Mouse (Mus musculus) liver, adult 2 months (tissue): ENCODE data around the gene Ckb. TPM values are rescaled to one million over a fixed set of nuclear protein-coding genes. Genes with fewer than 3 reads are reported as not detected.

Source experiments
- DNase-seq: peaks from one replicate; pipeline ENCODE4 v3.0.0-alpha.2; 2011; ENCODE audit warnings: low read depth, low spot score; ENCODE audit errors: extremely low read depth
- H3K27ac ChIP-seq: fragments of 200-500 bp; replicated peaks from 2 replicates; pipeline ENCODE4 v1.5.1; 2012; ENCODE audit warnings: low read depth, mild to moderate bottlenecking, control low read depth, inconsistent platforms, low read length; ENCODE audit not compliant: insufficient read depth
- H3K27me3 ChIP-seq: fragments of 200-500 bp; 2 replicates; pipeline ENCODE4 v1.6.1; 2012; ENCODE audit warnings: mild to moderate bottlenecking, moderate library complexity, low read length, inconsistent platforms; ENCODE audit not compliant: control insufficient read depth, insufficient read depth
- H3K36me3 ChIP-seq: fragments of 200-500 bp; 2 replicates; pipeline ENCODE4 v1.6.1; 2012; ENCODE audit warnings: low read length, inconsistent platforms; ENCODE audit not compliant: control insufficient read depth, insufficient read depth
- H3K4me1 ChIP-seq: fragments of 200-500 bp; 2 replicates; pipeline ENCODE4 v1.6.1; 2011; ENCODE audit warnings: low read length; ENCODE audit not compliant: control insufficient read depth, insufficient read depth
- H3K4me3 ChIP-seq: fragments of 200-500 bp; 2 replicates; pipeline ENCODE4 v1.5.1; 2011; ENCODE audit warnings: low read depth, mild to moderate bottlenecking, control low read depth, low read length, moderate library complexity; ENCODE audit not compliant: insufficient read depth
- H3K79me2 ChIP-seq: fragments of 200-500 bp; 2 replicates; pipeline ENCODE4 v1.6.1; 2012; ENCODE audit warnings: inconsistent platforms, mild to moderate bottlenecking, low read length, moderate library complexity; ENCODE audit not compliant: control insufficient read depth, insufficient read depth
- H3K9ac ChIP-seq: fragments of 200-500 bp; 2 replicates; pipeline ENCODE4 v1.6.1; 2012; ENCODE audit warnings: low read depth, mild to moderate bottlenecking, control low read depth, inconsistent platforms, low read length
- CTCF ChIP-seq: fragments of 200-500 bp; IDR thresholded peaks from 2 replicates; pipeline ENCODE4 v1.5.1; 2011; ENCODE audit warnings: low read depth, low read length, control low read depth
- POLR2A ChIP-seq: fragments of 200-500 bp; IDR thresholded peaks from 2 replicates; pipeline ENCODE4 v1.6.1; 2011; ENCODE audit warnings: low read length, control low read depth; ENCODE audit not compliant: insufficient read depth; ENCODE audit errors: extremely low read depth
- WGBS: fragments of 180-500 bp; shearing (Covaris S2); methylation state at CpG from one replicate; pipeline ENCODE4 v1.1.7; 2018; 5-methylcytosine and 5-hydroxymethylcytosine counted together
- polyA plus RNA-seq: library from polyadenylated mRNA; depleted of rRNA; stranded (reverse); fragments of >200 nt; gene quantifications from 2 replicates; pipeline ENCODE4 v1.2.3, GENCODE M21; 2012
- total RNA-seq: library from RNA; depleted of rRNA; stranded (reverse); fragments of >200 nt; gene quantifications from 2 replicates; pipeline ENCODE4 v1.2.3, GENCODE M21; 2014

The Ckb gene
- total and polyA plus RNA-seq, 2 experiments: 9.7 to 17.8 TPM

- Histone ChIP-seq H3K36me3 (no peaks in the 10 kb centered on the region), H3K9ac (no peak overlapping the region), H3K4me1 (peaks cover 4% of the 10 kb centered on the region; the same call in 1 of the 2 replicates), H3K79me2 (no peaks in the 10 kb centered on the region), H3K27ac (no peak overlapping the region), H3K4me3 (no peak overlapping the region), H3K27me3 (no peaks in the 10 kb centered on the region)
- WGBS: 76% methylated on average over 9 of the region's 9 CpGs
- DNase-seq: no peak
- TF ChIP-seq POLR2A: no peak
- no peak for TF ChIP-seq CTCF
Measured at GRCm38 (mm10) chr12:111700920-111701458, 28.9 kb upstream of the Ckb start.

GRCm38 (mm10) chr12:111699542-111699941 lies 27.4 kb upstream of the Ckb start:
- Histone ChIP-seq H3K4me3 (no peak overlapping the region), H3K27ac (no peak overlapping the region), H3K27me3 (no peaks in the 10 kb centered on the region), H3K36me3 (no peaks in the 10 kb centered on the region), H3K4me1 (no peaks in the 10 kb centered on the region), H3K79me2 (no peaks in the 10 kb centered on the region), H3K9ac (no peak overlapping the region)
- 89% methylated on average over 4 of the region's 4 CpGs for WGBS
- no peak for DNase-seq
- no peak for TF ChIP-seq POLR2A
- no peak for TF ChIP-seq CTCF

GRCm38 (mm10) chr12:111698346-111698913 lies 26.3 kb upstream of the Ckb start:
- Histone ChIP-seq H3K27me3 (no peaks in the 10 kb centered on the region), H3K9ac (no peak overlapping the region), H3K27ac (no peak overlapping the region), H3K4me3 (no peak overlapping the region), H3K4me1 (no peaks in the 10 kb centered on the region), H3K36me3 (no peaks in the 10 kb centered on the region), H3K79me2 (no peaks in the 10 kb centered on the region)
- TF ChIP-seq CTCF: no peak
- TF ChIP-seq POLR2A: no peak
- WGBS: 94% methylated on average over 6 of the region's 6 CpGs
- no peak for DNase-seq

GRCm38 (mm10) chr12:111697708-111698107 lies 25.6 kb upstream of the Ckb start:
- 82% methylated on average over 4 of the region's 4 CpGs for WGBS
- Histone ChIP-seq H3K27me3 (no peaks in the 10 kb centered on the region), H3K4me1 (no peaks in the 10 kb centered on the region), H3K9ac (no peak overlapping the region), H3K27ac (no peak overlapping the region), H3K36me3 (no peaks in the 10 kb centered on the region), H3K79me2 (no peaks in the 10 kb centered on the region), H3K4me3 (no peak overlapping the region)
- TF ChIP-seq CTCF (no peak), POLR2A (no peak)
- no peak for DNase-seq

GRCm38 (mm10) chr12:111696239-111696638 lies 24.1 kb upstream of the Ckb start:
- no peaks in the 10 kb centered on the region for H3K27me3 ChIP-seq
- H3K27ac ChIP-seq: no peak overlapping the region
- H3K4me1 ChIP-seq: peaks cover 3% of the 10 kb centered on the region; the same call in 1 of the 2 replicates
- no peak overlapping the region for H3K4me3 ChIP-seq
- peak; percentile 68 for TF ChIP-seq CTCF
- TF ChIP-seq POLR2A: no peak
- no peaks in the 10 kb centered on the region for H3K79me2 ChIP-seq
- DNase-seq: peak; percentile 57
- no peaks in the 10 kb centered on the region for H3K36me3 ChIP-seq
- 46% methylated on average over 6 of the region's 6 CpGs for WGBS
- no peak overlapping the region for H3K9ac ChIP-seq

GRCm38 (mm10) chr12:111694880-111695804 lies 23.0 kb upstream of the Ckb start:
- Histone ChIP-seq H3K4me1 (peaks cover 3% of the 10 kb centered on the region; the same call in 1 of the 2 replicates), H3K27ac (no peak overlapping the region), H3K36me3 (no peaks in the 10 kb centered on the region), H3K79me2 (no peaks in the 10 kb centered on the region), H3K27me3 (no peaks in the 10 kb centered on the region), H3K9ac (no peak overlapping the region), H3K4me3 (no peak overlapping the region)
- DNase-seq: no peak
- no peak for TF ChIP-seq CTCF
- TF ChIP-seq POLR2A: no peak
- 73% methylated on average over 13 of the region's 13 CpGs for whole genome bisulfite sequencing
